Mouse (Mus musculus): ENCODE results near the gene Dtx3.

DNA sequence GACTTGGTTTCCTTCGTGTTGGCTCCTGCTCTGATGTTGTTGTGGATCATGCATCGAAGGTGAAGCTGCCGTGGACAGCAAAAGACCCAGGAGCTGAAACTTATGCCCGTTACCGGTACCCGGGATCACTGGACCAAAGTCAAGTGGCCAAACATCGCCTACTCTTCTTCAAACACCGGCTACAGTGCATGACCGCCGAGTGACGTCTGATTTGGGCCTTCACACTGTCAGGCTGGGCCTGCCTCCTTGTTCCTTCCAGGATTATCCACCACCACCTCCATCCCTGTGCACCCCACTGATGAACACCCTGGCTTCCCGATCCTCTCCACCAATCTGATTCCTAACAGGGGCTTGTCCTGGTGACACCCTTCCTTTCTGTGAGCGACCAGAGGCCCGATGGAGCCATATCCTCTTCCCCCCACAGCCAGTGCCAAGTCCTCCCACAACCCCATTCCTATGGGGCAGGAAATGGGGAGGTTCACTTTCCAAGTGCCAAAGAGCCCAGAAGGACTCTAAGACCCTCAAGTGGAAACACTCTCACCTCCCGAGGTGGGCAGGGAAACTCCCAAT, 23.8 kb downstream of the Dtx3 start:
- TF ChIP-seq CTCF (IDR thresholded peaks at IDR 0.05; ENCODE audit: low read depth, low read length) (no peak), POLR2A (IDR thresholded peaks at IDR 0.05; ENCODE audit: borderline replicate concordance, low read depth, low read length) (no peak)

Data from bone marrow macrophage, adult 2 months (primary cell).